In genomic region chr4:105584329-105584925, GRCm38 (mm10) we compare ENCODE assay signal across 15 mouse cellular contexts.
"Had no signal": no experiment of that assay in that cellular context is flagged by ENCODE, and none has a peak within 500 bp of the region (broad histone marks: within the 10 kb centered on the region; RNA-seq: fewer than 3 reads in every experiment).

No protein-coding gene starts in this region.

- DNase-seq: kidney, adult 18-20 months; kidney, postnatal 10 days; kidney, postnatal 4 days; lung, embryonic 14.5 days; lung, postnatal 10 days; lung, postnatal 4 days; right cerebral cortex, adult 18-20 months; right cerebral cortex, postnatal 25 days had no signal

- H3K4me2 ChIP-seq: intestine, embryonic 15.5 days; limb, embryonic 15.5 days; liver, embryonic 12.5 days; lung, embryonic 14.5 days; neural tube, embryonic 15.5 days had no signal

- ATAC-seq: intestine, embryonic 15.5 days; liver, embryonic 12.5 days had no signal

- H3K9me3 ChIP-seq: intestine, embryonic 15.5 days; limb, embryonic 15.5 days; liver, embryonic 12.5 days; neural tube, embryonic 15.5 days had no signal

- H3K4me3 ChIP-seq: intestine, embryonic 15.5 days; layer of hippocampus, adult 2 months; limb, embryonic 15.5 days; liver, embryonic 12.5 days; myocyte; neural tube, embryonic 15.5 days had no signal

- H3K9ac ChIP-seq: intestine, embryonic 15.5 days; limb, embryonic 15.5 days; liver, embryonic 12.5 days; lung, embryonic 14.5 days; neural tube, embryonic 15.5 days had no signal

- H3K4me1 ChIP-seq: intestine, embryonic 15.5 days; limb, embryonic 15.5 days; liver, embryonic 12.5 days; neural tube, embryonic 15.5 days had no signal

- H3K27ac ChIP-seq: intestine, embryonic 15.5 days; layer of hippocampus, adult 2 months; limb, embryonic 15.5 days; liver, embryonic 12.5 days; neural tube, embryonic 15.5 days; stomach, postnatal 0 days had no signal

- H3K36me3 ChIP-seq: intestine, embryonic 15.5 days; limb, embryonic 15.5 days; liver, embryonic 12.5 days; neural tube, embryonic 15.5 days had no signal

- H3K27me3 ChIP-seq: intestine, embryonic 15.5 days; limb, embryonic 15.5 days; liver, embryonic 12.5 days; neural tube, embryonic 15.5 days had no signal
